Mouse (Mus musculus) erythroid progenitor cell, adult 5-6 weeks (primary cell): ENCODE data around the gene Zbtb22. TPM values are rescaled to one million over a fixed set of nuclear protein-coding genes. Genes with fewer than 3 reads are reported as not detected.
A peak's percentile ranks its signal among the peaks of the same experiment; 100 is the strongest.
"Not testable (repeated sequence)": the region's sequence is repeated elsewhere in the genome, so short reads cannot be mapped to it uniquely, and the experiment has no call there.

ENCODE experiments used
- ATAC-seq: replicated peaks from 2 replicates; pipeline ENCODE4 v1.8.0; 2016; ENCODE audit warnings: moderate number of reproducible peaks, mild to moderate bottlenecking, moderate TSS enrichment, inconsistent platforms; ENCODE audit not compliant: poor library complexity, low FRiP score, severe bottlenecking
- total RNA-seq, 2 experiments: library from RNA; stranded (forward) in 1 of 2; stranded (reverse) in 1 of 2; fragments of 150-400 nt in 1 of 2; fragments of 186-747, 209-891 nt in 1 of 2; gene quantifications; 2 replicates each; pipeline versions ENCODE4 v1.2.3 to v1.2.4; 2015 to 2017; ENCODE audit warnings: low replicate concordance in 2 of 2

The Zbtb22 gene
- total RNA-seq (2015; ENCODE audit: low replicate concordance) (11.7 and 23.8 TPM in 2 replicates), total RNA-seq (2017; ENCODE audit: low replicate concordance) (20.3 and 28.8 TPM in 2 replicates)

GRCm38 (mm10) chr17:33915671-33916250, at the start of gene Zbtb22, which contains the start of gene Tapbp:
TSS of gene Zbtb22 (plus strand) at chr17:33915904.
TSS of gene Tapbp (plus strand) at chr17:33915899.
- ATAC-seq: peak; percentile 68

DNA sequence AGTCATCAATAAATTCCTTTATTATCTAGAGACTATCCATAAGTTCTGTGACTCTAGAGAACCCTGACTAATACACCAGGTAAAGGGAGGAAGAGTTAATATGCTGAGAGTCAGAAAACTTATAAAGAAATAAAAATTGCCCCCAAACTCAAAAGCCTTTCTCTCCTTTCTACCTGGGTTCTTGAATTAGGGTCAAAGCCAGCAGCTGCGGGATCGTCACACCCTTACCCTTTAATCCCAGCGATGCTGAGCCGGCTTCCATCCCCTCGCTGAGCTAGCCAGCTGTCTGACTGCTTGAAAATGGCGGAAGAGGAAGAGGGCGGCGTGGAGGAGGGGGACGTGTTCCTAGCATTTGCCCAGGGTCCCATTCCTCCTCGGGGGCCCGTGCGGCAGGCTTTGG, 42.2 kb upstream of the Zbtb22 start, which contains the start of gene Gm7029:
Gene Gm7029 (plus strand): TSS at position 301 of the 400 bp plus-strand sequence.
- ATAC-seq: peak; percentile 30; the same call in 1 of the 2 replicates

DNA sequence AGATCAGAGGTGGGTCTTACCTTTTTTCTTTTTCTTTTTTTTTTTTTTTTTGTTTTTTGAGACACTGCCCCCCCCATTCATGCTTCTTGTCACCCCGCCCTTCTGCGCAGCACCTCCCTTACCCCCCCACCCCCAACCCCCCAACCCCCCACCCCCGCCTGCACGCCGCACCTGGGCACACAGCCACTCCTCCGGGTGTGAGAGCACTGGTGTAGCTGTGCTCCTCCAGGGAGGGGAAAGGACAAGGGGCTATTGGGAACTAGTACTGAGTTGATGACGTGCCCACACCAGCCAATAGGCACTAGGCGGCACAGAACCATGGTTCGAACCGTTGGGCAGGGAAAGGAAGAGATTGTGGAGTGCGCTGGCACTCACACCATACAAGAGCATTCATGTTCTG, 41.3 kb upstream of the Zbtb22 start:
- no peak for ATAC-seq

- peak; percentile 33; the same call in 1 of the 2 replicates for ATAC-seq
Measured at GRCm38 (mm10) chr17:33875797-33876196, 39.9 kb upstream of the Zbtb22 start.

DNA sequence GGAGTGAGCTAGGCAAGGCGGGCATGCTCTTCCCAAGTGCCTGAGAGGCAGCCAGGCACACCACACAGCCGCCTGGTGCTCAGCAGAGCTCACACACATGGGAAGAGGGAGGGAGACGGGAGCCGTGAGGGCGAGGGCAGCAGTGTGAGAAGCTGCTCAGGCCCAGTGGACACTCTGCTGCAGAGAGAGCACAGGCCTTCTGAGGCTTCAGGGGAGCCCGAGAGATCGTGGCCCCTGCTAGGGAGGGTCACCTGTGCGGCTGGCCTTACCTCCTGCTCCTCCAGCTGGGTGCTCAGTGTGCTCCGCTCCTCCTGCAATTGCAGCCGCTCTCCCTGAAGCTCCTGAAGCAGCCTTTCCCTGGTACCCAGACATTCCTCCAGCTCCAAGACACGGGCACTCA, 31.4 kb upstream of the Zbtb22 start:
- ATAC-seq: peak; percentile 26; the same call in 1 of the 2 replicates

DNA sequence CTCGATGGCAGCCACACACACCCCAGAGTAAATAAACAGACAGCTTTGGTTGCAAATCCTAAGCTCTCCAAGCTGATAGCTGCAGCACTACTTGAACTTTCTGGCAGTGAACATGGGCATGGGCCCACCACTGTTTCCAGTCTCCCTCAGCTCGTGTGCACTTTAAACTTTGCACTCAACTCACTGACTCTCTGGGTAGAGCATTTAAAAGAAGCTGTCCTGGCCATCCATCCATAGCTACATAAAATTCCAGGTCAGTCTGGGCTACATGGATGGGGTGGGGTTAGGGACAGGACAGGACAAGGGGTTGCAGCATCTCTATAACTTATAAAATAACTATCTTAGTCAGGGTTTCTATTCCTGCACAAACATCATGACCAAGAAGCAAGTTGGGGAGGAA, 27.9 kb upstream of the Zbtb22 start:
- ATAC-seq: not testable (repeated sequence)

- not testable (repeated sequence) for ATAC-seq
Measured at GRCm38 (mm10) chr17:33888230-33888629, 27.5 kb upstream of the Zbtb22 start.

DNA sequence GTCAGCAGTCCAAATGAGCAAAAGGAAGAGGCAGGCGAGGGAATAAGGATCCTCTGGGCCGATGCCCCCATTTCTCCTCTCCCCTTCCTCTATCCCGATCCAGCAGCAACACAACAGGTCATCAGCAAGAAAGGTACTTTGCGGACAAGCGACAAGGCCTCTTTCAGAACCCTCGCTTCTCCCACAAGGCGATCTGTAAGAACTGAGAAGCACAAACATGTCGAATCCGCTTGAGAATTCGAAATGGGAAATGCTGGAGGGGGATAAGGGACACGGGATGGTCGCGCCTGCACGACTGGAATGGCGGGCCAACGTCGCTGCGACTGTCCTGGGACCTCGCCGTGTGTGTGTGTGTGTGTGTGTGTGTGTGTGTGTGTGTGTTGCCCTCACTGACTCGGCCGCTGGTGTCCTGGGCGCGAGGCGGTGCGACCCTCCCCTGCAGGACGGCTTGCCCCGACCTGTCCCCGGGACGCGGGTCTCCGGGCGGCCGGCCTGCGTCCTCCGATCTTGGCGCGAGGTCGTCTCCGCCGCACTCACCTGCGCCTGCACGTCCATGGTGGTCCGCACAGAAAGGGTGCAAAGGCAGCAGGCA, 25.7 kb upstream of the Zbtb22 start:
- ATAC-seq: not testable (repeated sequence)

- peak; percentile 98 for ATAC-seq
Measured at GRCm38 (mm10) chr17:33890533-33891059, 25.1 kb upstream of the Zbtb22 start, which contains the start of gene Kifc1. TSS of gene Kifc1 (minus strand) at chr17:33890661.

GRCm38 (mm10) chr17:33891357-33891756, 24.3 kb upstream of the Zbtb22 start:
- no peak for ATAC-seq

DNA sequence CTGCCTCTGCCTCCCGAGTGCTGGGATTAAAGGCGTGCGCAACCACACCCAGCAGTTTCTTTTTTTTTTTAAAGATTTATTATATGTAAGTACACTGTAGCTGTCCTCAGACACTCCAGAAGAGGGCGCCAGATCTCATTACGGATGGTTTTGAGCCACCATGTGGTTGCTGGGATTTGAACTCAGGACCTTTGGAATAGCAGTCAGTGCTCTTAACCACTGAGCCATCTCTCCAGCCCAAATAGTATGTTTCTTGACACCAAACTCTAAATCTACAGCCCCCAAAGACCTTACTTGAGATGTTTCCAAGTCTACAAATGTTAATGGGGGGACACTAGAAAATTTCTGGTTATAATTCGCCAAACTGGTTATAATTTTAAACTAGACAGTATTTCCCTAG, 23.8 kb upstream of the Zbtb22 start:
- not testable (repeated sequence) for ATAC-seq

- ATAC-seq: no peak
Measured at GRCm38 (mm10) chr17:33892429-33892828, 23.3 kb upstream of the Zbtb22 start.

DNA sequence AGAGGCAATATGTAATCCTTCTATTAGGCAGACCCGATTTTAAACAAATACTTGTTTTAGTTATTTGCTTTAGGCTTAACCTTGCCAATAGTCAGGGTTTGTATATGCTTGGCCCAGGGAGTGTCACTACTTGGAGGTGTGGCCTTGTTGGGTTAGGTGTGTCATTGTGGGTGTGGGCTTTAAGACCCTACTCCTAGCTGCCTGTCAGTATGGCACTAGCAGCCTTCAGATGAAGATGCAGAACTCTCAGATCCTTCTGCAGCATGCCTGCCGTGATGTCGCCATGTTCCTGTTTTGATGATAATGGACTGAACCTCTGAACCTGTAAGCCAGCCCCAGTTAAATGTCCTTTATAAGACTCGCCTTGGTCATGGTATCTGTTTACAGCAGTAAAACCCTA, 22.7 kb upstream of the Zbtb22 start:
- ATAC-seq: not testable (repeated sequence)

GRCm38 (mm10) chr17:33897114-33897794, 18.4 kb upstream of the Zbtb22 start:
- ATAC-seq: 0 out of 2 replicates have a peak, but pooled peaks have one; percentile 35

- ATAC-seq: not testable (repeated sequence)
Measured at GRCm38 (mm10) chr17:33898193-33898592, 17.5 kb upstream of the Zbtb22 start.

DNA sequence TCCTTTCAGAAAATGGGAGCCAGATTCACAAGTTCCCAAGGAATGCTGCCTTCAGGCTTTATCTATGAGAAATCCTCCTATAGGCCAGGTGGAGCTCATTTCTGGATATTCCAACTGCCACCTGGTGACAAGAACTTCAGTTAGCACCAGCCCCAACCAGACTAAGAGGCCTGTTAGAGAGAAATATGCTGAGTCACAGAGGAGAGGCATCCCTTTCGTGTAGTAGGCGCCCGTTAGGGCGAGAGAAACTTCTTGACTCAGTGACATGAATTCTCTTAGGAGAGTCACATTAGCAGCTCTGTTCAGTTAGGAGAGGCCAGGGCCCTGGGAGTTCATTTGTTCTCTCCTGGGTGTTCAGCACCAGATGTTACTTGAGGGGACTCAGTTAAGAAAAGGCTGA, 16.1 kb upstream of the Zbtb22 start:
- peak; percentile 87 for ATAC-seq

DNA sequence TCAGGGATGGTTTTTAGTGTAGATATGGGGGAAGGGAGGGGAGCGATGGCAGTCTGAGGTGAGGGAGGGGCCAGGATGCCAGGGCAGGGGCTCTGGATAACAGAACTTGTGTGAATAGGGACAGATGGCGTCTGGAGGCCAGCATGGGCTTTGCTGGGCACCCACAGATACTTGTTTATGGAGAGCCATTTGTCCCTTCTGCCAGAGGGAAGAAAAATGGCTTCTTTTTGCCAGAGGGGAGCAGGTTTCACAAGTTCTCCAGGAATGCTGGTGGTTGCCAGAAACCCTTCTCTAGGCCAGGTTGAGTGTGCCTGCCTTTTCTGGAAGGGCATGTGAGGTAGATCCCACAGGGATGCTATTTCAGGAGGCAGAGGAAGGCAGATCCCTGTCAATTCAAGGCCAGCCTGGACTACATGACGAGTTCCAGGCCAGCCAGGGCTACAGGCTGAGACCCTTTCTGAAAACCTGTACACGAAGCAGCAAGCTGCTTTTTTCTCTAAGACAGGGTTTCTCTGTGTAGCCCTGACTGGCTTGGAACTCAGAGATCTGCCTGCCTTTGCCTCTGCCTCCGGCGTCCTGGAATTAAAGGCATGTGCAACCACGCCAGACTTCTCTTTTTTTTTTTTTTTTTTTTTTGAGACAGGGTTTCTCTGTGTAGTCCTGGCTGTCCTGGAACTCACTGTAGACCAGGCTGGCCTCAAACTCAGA, 15.3 kb upstream of the Zbtb22 start:
- 0 out of 2 replicates have a peak, but pooled peaks have one; percentile 28 for ATAC-seq

- no peak for ATAC-seq
Measured at GRCm38 (mm10) chr17:33900989-33901314, 14.8 kb upstream of the Zbtb22 start.

DNA sequence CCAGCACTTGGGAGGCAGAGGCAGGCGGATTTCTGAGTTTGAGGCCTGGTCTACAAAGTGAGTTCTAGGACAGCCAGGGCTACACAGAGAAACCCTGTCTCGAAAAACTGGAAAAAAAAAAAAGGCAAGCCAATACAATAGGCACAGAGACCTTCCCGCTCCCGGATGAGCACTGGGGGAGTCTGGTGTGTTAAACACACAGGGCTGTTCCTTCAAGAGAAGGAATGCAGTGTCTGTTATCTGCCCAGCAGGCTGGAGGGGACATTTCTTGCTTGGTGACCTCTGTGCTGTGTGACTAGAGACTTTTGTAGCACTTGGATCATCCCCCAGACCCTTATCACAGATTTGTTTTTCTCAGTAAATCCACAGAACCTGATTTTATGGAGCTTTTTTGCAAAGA, 14.1 kb upstream of the Zbtb22 start:
- no peak for ATAC-seq

- no peak for ATAC-seq
Measured at GRCm38 (mm10) chr17:33902079-33902478, 13.6 kb upstream of the Zbtb22 start.
